In genomic region chr2:35490458-35491111, GRCm38 (mm10) we compare ENCODE assay signal across 8 mouse cellular contexts. TPM values are rescaled to one million over a fixed set of nuclear protein-coding genes. Genes with fewer than 3 reads are reported as not detected.
DNase-seq lines count a peak whose midpoint lies in the region; ATAC-seq and TF ChIP-seq lines count a peak whose summit lies in the region.
"Had no signal": no experiment of that assay in that cellular context is flagged by ENCODE, and none has a peak within 500 bp of the region (broad histone marks: within the 10 kb centered on the region; RNA-seq: fewer than 3 reads in every experiment).

No protein-coding gene starts in this region.

- peak overlapping the region; percentile 27 for H3K4me2 ChIP-seq in lung, embryonic 15.5 days
- H3K4me2 ChIP-seq in embryonic facial prominence, embryonic 14.5 days (ENCODE audit: low read depth, low read length), result peak overlapping the region; percentile 28; the same call in 1 of the 2 replicates
- H3K4me2 ChIP-seq in intestine, embryonic 16.5 days (ENCODE audit: low read depth, low read length), result peak overlapping the region; percentile 33; the same call in 1 of the 2 replicates
- peak overlapping the region; percentile 34 for H3K4me2 ChIP-seq in stomach, postnatal 0 days (replicated peaks; ENCODE audit: low read depth)

- no peak for TF ChIP-seq CTCF in stomach, postnatal 0 days (IDR thresholded peaks at IDR 0.05; ENCODE audit: low read depth)

- no peaks in the 10 kb centered on the region for H3K9me3 ChIP-seq in lung, embryonic 15.5 days
- H3K9me3 ChIP-seq in embryonic facial prominence, embryonic 14.5 days (ENCODE audit: control insufficient read depth, low read length), result no peaks in the 10 kb centered on the region
- H3K9me3 ChIP-seq in intestine, embryonic 16.5 days (ENCODE audit: control insufficient read depth, low read length), result 0 out of 2 replicates have a peak, but pooled peaks cover 5% of the 10 kb centered on the region
- H3K9me3 ChIP-seq in stomach, postnatal 0 days (ENCODE audit: control insufficient read depth, low read length), result no peaks in the 10 kb centered on the region

- H3K4me1 ChIP-seq in lung, embryonic 15.5 days, result peaks cover 9% of the 10 kb centered on the region
- H3K4me1 ChIP-seq in embryonic facial prominence, embryonic 14.5 days (ENCODE audit: control insufficient read depth, insufficient read depth, low read length), result no peaks in the 10 kb centered on the region
- H3K4me1 ChIP-seq in intestine, embryonic 16.5 days (ENCODE audit: control insufficient read depth, insufficient read depth, low read length), result peaks cover 8% of the 10 kb centered on the region
- H3K4me1 ChIP-seq in stomach, postnatal 0 days (replicated peaks; ENCODE audit: control insufficient read depth, insufficient read depth), result no peaks in the 10 kb centered on the region; the same call in 1 of the 2 replicates

- H3K27ac ChIP-seq in lung, embryonic 15.5 days, result 0 out of 2 replicates have a peak overlapping the region, but pooled peaks have one; percentile 10
- no peak overlapping the region; the same call in 1 of the 2 replicates for H3K27ac ChIP-seq in embryonic facial prominence, embryonic 14.5 days (replicated peaks; ENCODE audit: low read depth, low read length)
- H3K27ac ChIP-seq in intestine, embryonic 16.5 days (ENCODE audit: low read length), result no peak overlapping the region
- H3K27ac ChIP-seq in stomach, postnatal 0 days (replicated peaks), result peak overlapping the region; percentile 78
- H3K27ac ChIP-seq: macrophage had no signal

- no peak overlapping the region for H3K9ac ChIP-seq in lung, embryonic 15.5 days
- 0 out of 2 replicates have a peak overlapping the region, but pooled peaks have one; percentile 28 for H3K9ac ChIP-seq in embryonic facial prominence, embryonic 14.5 days (ENCODE audit: low read depth, low read length)
- H3K9ac ChIP-seq in intestine, embryonic 16.5 days (ENCODE audit: low read depth, low read length), result 0 out of 2 replicates have a peak overlapping the region, but pooled peaks have one; percentile 29
- peak overlapping the region; percentile 35; the same call in 1 of the 2 replicates for H3K9ac ChIP-seq in stomach, postnatal 0 days (ENCODE audit: low read length)

- no peak for ATAC-seq in lung, embryonic 15.5 days (ENCODE audit: borderline replicate concordance, extremely low read depth, low FRiP score, low TSS enrichment)
- peak; percentile 81 for ATAC-seq in embryonic facial prominence, embryonic 14.5 days (ENCODE audit: low read depth)
- ATAC-seq in intestine, embryonic 16.5 days, result peak; percentile 60
- ATAC-seq in stomach, postnatal 0 days (ENCODE audit: low FRiP score, low TSS enrichment), result peak; percentile 67

- H3K36me3 ChIP-seq in lung, embryonic 15.5 days, result no peaks in the 10 kb centered on the region
- H3K36me3 ChIP-seq in embryonic facial prominence, embryonic 14.5 days (ENCODE audit: control insufficient read depth, insufficient read depth, low read length), result no peaks in the 10 kb centered on the region
- H3K36me3 ChIP-seq in intestine, embryonic 16.5 days (ENCODE audit: control insufficient read depth, insufficient read depth, low read length), result no peaks in the 10 kb centered on the region
- no peaks in the 10 kb centered on the region for H3K36me3 ChIP-seq in stomach, postnatal 0 days (ENCODE audit: control insufficient read depth, insufficient read depth, low read length)

- TF ChIP-seq EP300 in stomach, postnatal 0 days (optimal IDR thresholded peaks at IDR 0.05), result peak; percentile 30

- no peak for DNase-seq in lung, postnatal 14 days
- DNase-seq in embryonic facial prominence, embryonic 14.5 days (ENCODE audit: low spot score), result peak; percentile 87
- DNase-seq in stomach, postnatal 0 days (ENCODE audit: low spot score), result peak; percentile 61
- no peak for DNase-seq in spleen, adult 12 weeks (ENCODE audit: low spot score)
- DNase-seq in layer of hippocampus, postnatal 25 days (ENCODE audit: extremely low spot score in 1 of 2, low spot score in 1 of 2), result no peak

- no peaks in the 10 kb centered on the region for H3K27me3 ChIP-seq in lung, embryonic 15.5 days
- H3K27me3 ChIP-seq in embryonic facial prominence, embryonic 14.5 days (replicated peaks; ENCODE audit: control insufficient read depth, insufficient read depth, low read length), result no peaks in the 10 kb centered on the region
- H3K27me3 ChIP-seq in intestine, embryonic 16.5 days (replicated peaks; ENCODE audit: control insufficient read depth, insufficient read depth, low read length), result no peaks in the 10 kb centered on the region
- H3K27me3 ChIP-seq in stomach, postnatal 0 days (ENCODE audit: control insufficient read depth, insufficient read depth, low read length), result no peaks in the 10 kb centered on the region

- H3K4me3 ChIP-seq in lung, embryonic 15.5 days, result no peak overlapping the region
- H3K4me3 ChIP-seq in embryonic facial prominence, embryonic 14.5 days (ENCODE audit: low read depth, low read length), result no peak overlapping the region
- no peak overlapping the region for H3K4me3 ChIP-seq in intestine, embryonic 16.5 days (ENCODE audit: low read length)
- no peak overlapping the region for H3K4me3 ChIP-seq in stomach, postnatal 0 days (ENCODE audit: low read depth, low read length)

- 29% methylated on average over 17 of the region's 17 CpGs for WGBS in lung, embryonic 15.5 days
- WGBS in embryonic facial prominence, embryonic 14.5 days, result 35% methylated on average over 17 of the region's 17 CpGs
- 26% methylated on average over 17 of the region's 17 CpGs for WGBS in intestine, embryonic 16.5 days
- WGBS in stomach, postnatal 0 days, result 26% methylated on average over 17 of the region's 17 CpGs

RNA-seq across cellular contexts. Expression of gene Ggta1, which starts 27.6 kb away (rescaled TPM):
- polyA plus RNA-seq in lung, embryonic 15.5 days (2015; fragmentation: Nextera tagmentation; extraction: Ambion mirVana), result 19.6 and 20.8 TPM in 2 replicates
- polyA plus RNA-seq in embryonic facial prominence, embryonic 14.5 days (2014; fragmentation: Nextera tagmentation; extraction: Ambion mirVana), result 32.5 and 35.7 TPM in 2 replicates
- polyA plus RNA-seq in intestine, embryonic 16.5 days (2015; fragmentation: Nextera tagmentation; extraction: Ambion mirVana), result 13.9 and 14.6 TPM in 2 replicates
- 10.7 and 11.5 TPM in 2 replicates for polyA plus RNA-seq in stomach, postnatal 0 days (2015; fragmentation: Nextera tagmentation; extraction: Ambion mirVana)
- 1 to 10 TPM; 2.0 to 3.9 TPM for total RNA-seq in layer of hippocampus, postnatal 25 days (2021)

Comparison
In these comparisons a context has a peak if more than half of its experiments do, and no peak if none do; other contexts are left out.
1. H3K27ac ChIP-seq: peak in lung, embryonic 15.5 days (single experiment) and stomach, postnatal 0 days (single experiment); none in embryonic facial prominence, embryonic 14.5 days (single experiment) and intestine, embryonic 16.5 days (single experiment).
2. DNase-seq: peak in embryonic facial prominence, embryonic 14.5 days (single experiment) and stomach, postnatal 0 days (single experiment); none in lung, postnatal 14 days (single experiment), spleen, adult 12 weeks (single experiment) and layer of hippocampus, postnatal 25 days (0 of 2).
3. Peak in every context shown above with its lines, with median percentiles within 50 percentile points of each other: H3K4me2 ChIP-seq.